Mouse (Mus musculus) G1E (cell line): ENCODE results near the gene Osbpl10.
"Not testable (repeated sequence)": the region's sequence is repeated elsewhere in the genome, so short reads cannot be mapped to it uniquely, and the experiment has no call there.

Experiments
- CTCF ChIP-seq: IDR thresholded peaks from 2 replicates; pipeline ENCODE4 v1.5.1; 2012; ENCODE audit warnings: low read depth, low read length, inconsistent platforms, mixed read lengths
- GATA1 ChIP-seq: IDR thresholded peaks from 2 replicates; pipeline ENCODE4 v1.6.1; 2012; ENCODE audit warnings: borderline replicate concordance, low read length, inconsistent platforms, mixed read lengths
- GATA2 ChIP-seq: IDR thresholded peaks from 2 replicates; pipeline ENCODE4 v1.6.1; 2012; ENCODE audit warnings: low read depth, low read length, inconsistent platforms, borderline replicate concordance
- POLR2AphosphoS5 ChIP-seq: IDR thresholded peaks from 2 replicates; pipeline ENCODE4 v1.6.1; 2012; ENCODE audit warnings: low read depth, low read length, inconsistent platforms; ENCODE audit not compliant: insufficient replicate concordance
- TAL1 ChIP-seq: conservative IDR thresholded peaks from 2 replicates; pipeline ENCODE4 v1.6.1; 2012; ENCODE audit warnings: low read depth, low read length, inconsistent platforms, mixed read lengths

- not testable (repeated sequence) for TF ChIP-seq GATA1, TAL1, CTCF, POLR2AphosphoS5, GATA2
Observed at GRCm38 (mm10) chr9:115031046-115031445, 52.7 kb downstream of the Osbpl10 start.
